Comparison of ENCODE assay signal across 8 mouse cellular contexts in genomic region chr10:81604968-81605665, GRCm38 (mm10). TPM values are rescaled to one million over a fixed set of nuclear protein-coding genes. Genes with fewer than 3 reads are reported as not detected.
DNase-seq lines count a peak whose midpoint lies in the region; ATAC-seq and TF ChIP-seq lines count a peak whose summit lies in the region.

No protein-coding gene starts in this region.

- peak; percentile 93 for TF ChIP-seq CTCF in midbrain, postnatal 0 days (IDR thresholded peaks at IDR 0.05)

- H3K9ac ChIP-seq in embryonic facial prominence, embryonic 12.5 days, result no peak overlapping the region
- H3K9ac ChIP-seq in limb, embryonic 15.5 days, result 0 out of 2 replicates have a peak overlapping the region, but pooled peaks have one; percentile 26
- H3K9ac ChIP-seq in midbrain, postnatal 0 days (replicated peaks; ENCODE audit: low read length, poor library complexity, severe bottlenecking), result 0 out of 2 replicates have a peak overlapping the region, but pooled peaks have one; percentile 9

- H3K4me2 ChIP-seq in embryonic facial prominence, embryonic 12.5 days (replicated peaks), result peak overlapping the region; percentile 85
- H3K4me2 ChIP-seq in limb, embryonic 15.5 days, result peak overlapping the region; percentile 69
- H3K4me2 ChIP-seq in midbrain, postnatal 0 days (ENCODE audit: low read depth, low read length, poor library complexity, severe bottlenecking), result peak overlapping the region; percentile 53

- H3K9me3 ChIP-seq in embryonic facial prominence, embryonic 12.5 days, result no peaks in the 10 kb centered on the region
- H3K9me3 ChIP-seq in limb, embryonic 15.5 days, result no peaks in the 10 kb centered on the region
- H3K9me3 ChIP-seq in midbrain, postnatal 0 days (ENCODE audit: low read length), result no peaks in the 10 kb centered on the region

- no peaks in the 10 kb centered on the region for H3K27me3 ChIP-seq in embryonic facial prominence, embryonic 12.5 days
- no peaks in the 10 kb centered on the region for H3K27me3 ChIP-seq in limb, embryonic 15.5 days
- no peaks in the 10 kb centered on the region for H3K27me3 ChIP-seq in midbrain, postnatal 0 days (ENCODE audit: insufficient read depth, low read length)

- H3K27ac ChIP-seq in embryonic facial prominence, embryonic 12.5 days, result peak overlapping the region; percentile 90
- H3K27ac ChIP-seq in limb, embryonic 15.5 days, result peak overlapping the region; percentile 93
- peak overlapping the region; percentile 87 for H3K27ac ChIP-seq in midbrain, postnatal 0 days (ENCODE audit: low read depth, low read length)

- DNase-seq in 3T3-L1 (ENCODE audit: low read depth, low spot score), result peak; percentile 91
- DNase-seq in adrenal gland, postnatal 36 days, result peak; percentile 85 to 89
- peak; percentile 90 for DNase-seq in heart, adult 8-10 months (ENCODE audit: low spot score)
- peak; percentile 82 to 86 for DNase-seq in kidney, adult 8-10 months
- peak; percentile 95 for DNase-seq in midbrain, postnatal 0 days (ENCODE audit: low spot score)
- DNase-seq in spleen, postnatal 10 days (ENCODE audit: low spot score in 2 of 2), result peak; percentile 78 to 89

- ATAC-seq in embryonic facial prominence, embryonic 12.5 days (ENCODE audit: insufficient number of reproducible peaks, insufficient read depth, low FRiP score, low TSS enrichment), result no peak
- ATAC-seq in limb, embryonic 15.5 days (ENCODE audit: insufficient number of reproducible peaks, low FRiP score, low TSS enrichment, low read depth), result peak; percentile 17; the same call in 1 of the 2 replicates
- peak; percentile 39 for ATAC-seq in midbrain, postnatal 0 days (ENCODE audit: low FRiP score)

- peaks cover 35% of the 10 kb centered on the region for H3K4me1 ChIP-seq in embryonic facial prominence, embryonic 12.5 days
- H3K4me1 ChIP-seq in limb, embryonic 15.5 days, result peaks cover 44% of the 10 kb centered on the region
- peaks cover 7% of the 10 kb centered on the region; the same call in 1 of the 2 replicates for H3K4me1 ChIP-seq in midbrain, postnatal 0 days (ENCODE audit: insufficient read depth, low read length)

- no peaks in the 10 kb centered on the region for H3K36me3 ChIP-seq in embryonic facial prominence, embryonic 12.5 days
- peaks cover 3% of the 10 kb centered on the region; the same call in 1 of the 2 replicates for H3K36me3 ChIP-seq in limb, embryonic 15.5 days
- no peaks in the 10 kb centered on the region for H3K36me3 ChIP-seq in midbrain, postnatal 0 days (ENCODE audit: insufficient read depth, low read length)

- H3K4me3 ChIP-seq in embryonic facial prominence, embryonic 12.5 days, result peak overlapping the region; percentile 54
- H3K4me3 ChIP-seq in limb, embryonic 15.5 days, result peak overlapping the region; percentile 59
- peak overlapping the region; percentile 38 for H3K4me3 ChIP-seq in midbrain, postnatal 0 days (ENCODE audit: low read depth, low read length)

- WGBS in embryonic facial prominence, embryonic 12.5 days, result 19% methylated on average over 29 of the region's 29 CpGs
- 18% methylated on average over 29 of the region's 29 CpGs for WGBS in limb, embryonic 15.5 days
- WGBS in midbrain, postnatal 0 days, result 20% methylated on average over 29 of the region's 29 CpGs

RNA-seq across cellular contexts. Expression of gene BC025920, which starts 1.0 kb away (rescaled TPM):
- total RNA-seq in adrenal gland, postnatal 36 days (2021), result 1 to 10 TPM in 1 of 2 experiments, under 1 TPM in 1; 0.70 to 1.1 TPM
- polyA plus RNA-seq in embryonic facial prominence, embryonic 12.5 days (2016; fragmentation: Nextera tagmentation; extraction: Ambion mirVana), result 1.6 and 1.7 TPM in 2 replicates
- 1 to 10 TPM; 2.3 to 4.4 (median 3.0) TPM for total RNA-seq in heart, adult 8-10 months (2022)
- polyA plus RNA-seq in limb, embryonic 15.5 days (2015; fragmentation: Nextera tagmentation; extraction: Ambion mirVana), result 0.81 and 1.0 TPM in 2 replicates
- 1.2 and 2.6 TPM in 2 replicates for total RNA-seq in midbrain, postnatal 0 days (2014; rRNA removed)
- 0.80 and 1.6 TPM in 2 replicates for polyA plus RNA-seq in midbrain, postnatal 0 days (2015; fragmentation: Nextera tagmentation; extraction: Ambion mirVana)

RNA-seq across cellular contexts. Expression of gene Tle6, which starts 4.2 kb away (rescaled TPM):
- 10 to 100 TPM; 19.2 to 38.3 TPM for total RNA-seq in adrenal gland, postnatal 36 days (2021)
- 14.4 and 16.2 TPM in 2 replicates for polyA plus RNA-seq in embryonic facial prominence, embryonic 12.5 days (2016; fragmentation: Nextera tagmentation; extraction: Ambion mirVana)
- 10 to 100 TPM in 1 of 4 experiments, 1 to 10 TPM in 3; 6.8 to 12.7 (median 9.3) TPM for total RNA-seq in heart, adult 8-10 months (2022)
- 9.9 and 11.7 TPM in 2 replicates for polyA plus RNA-seq in limb, embryonic 15.5 days (2015; fragmentation: Nextera tagmentation; extraction: Ambion mirVana)
- 8.4 and 13.3 TPM in 2 replicates for total RNA-seq in midbrain, postnatal 0 days (2014; rRNA removed)
- 4.7 and 7.5 TPM in 2 replicates for polyA plus RNA-seq in midbrain, postnatal 0 days (2015; fragmentation: Nextera tagmentation; extraction: Ambion mirVana)

RNA-seq across cellular contexts. Expression of gene Sirt6, which starts 22.5 kb away (rescaled TPM):
- total RNA-seq in adrenal gland, postnatal 36 days (2021), result 10 to 100 TPM; 17.6 to 20.8 TPM
- polyA plus RNA-seq in embryonic facial prominence, embryonic 12.5 days (2016; fragmentation: Nextera tagmentation; extraction: Ambion mirVana), result 55.1 and 55.5 TPM in 2 replicates
- total RNA-seq in heart, adult 8-10 months (2022), result 1 to 10 TPM; 6.8 to 8.4 (median 7.3) TPM
- 41.7 and 42.3 TPM in 2 replicates for polyA plus RNA-seq in limb, embryonic 15.5 days (2015; fragmentation: Nextera tagmentation; extraction: Ambion mirVana)
- 25.0 and 33.8 TPM in 2 replicates for total RNA-seq in midbrain, postnatal 0 days (2014; rRNA removed)
- polyA plus RNA-seq in midbrain, postnatal 0 days (2015; fragmentation: Nextera tagmentation; extraction: Ambion mirVana), result 41.0 and 42.6 TPM in 2 replicates

RNA-seq across cellular contexts. Expression of gene Ankrd24, which starts 23.2 kb away (rescaled TPM):
- 10 to 100 TPM; 19.2 to 19.7 TPM for total RNA-seq in adrenal gland, postnatal 36 days (2021)
- polyA plus RNA-seq in embryonic facial prominence, embryonic 12.5 days (2016; fragmentation: Nextera tagmentation; extraction: Ambion mirVana), result 12.2 and 13.5 TPM in 2 replicates
- 10 to 100 TPM in 1 of 4 experiments, 1 to 10 TPM in 3; 7.3 to 12.4 (median 8.5) TPM for total RNA-seq in heart, adult 8-10 months (2022)
- polyA plus RNA-seq in limb, embryonic 15.5 days (2015; fragmentation: Nextera tagmentation; extraction: Ambion mirVana), result 8.8 and 11.9 TPM in 2 replicates
- 93.1 and 100 TPM in 2 replicates for total RNA-seq in midbrain, postnatal 0 days (2014; rRNA removed)
- 14.6 and 14.9 TPM in 2 replicates for polyA plus RNA-seq in midbrain, postnatal 0 days (2015; fragmentation: Nextera tagmentation; extraction: Ambion mirVana)

RNA-seq across cellular contexts. Expression of gene Tle2, which starts 30.8 kb away (rescaled TPM):
- 10 to 100 TPM; 30.1 to 65.0 TPM for total RNA-seq in adrenal gland, postnatal 36 days (2021)
- polyA plus RNA-seq in embryonic facial prominence, embryonic 12.5 days (2016; fragmentation: Nextera tagmentation; extraction: Ambion mirVana), result 59.2 and 71.1 TPM in 2 replicates
- 10 to 100 TPM in 2 of 4 experiments, 1 to 10 TPM in 2; 5.4 to 12.1 (median 9.1) TPM for total RNA-seq in heart, adult 8-10 months (2022)
- polyA plus RNA-seq in limb, embryonic 15.5 days (2015; fragmentation: Nextera tagmentation; extraction: Ambion mirVana), result 39.7 and 41.7 TPM in 2 replicates
- 31.2 and 35.6 TPM in 2 replicates for total RNA-seq in midbrain, postnatal 0 days (2014; rRNA removed)
- 56.8 and 57.3 TPM in 2 replicates for polyA plus RNA-seq in midbrain, postnatal 0 days (2015; fragmentation: Nextera tagmentation; extraction: Ambion mirVana)
